Mouse (Mus musculus) thymus, adult 18-20 months (tissue): ENCODE results near the gene Taf3.
A peak's percentile ranks its signal among the peaks of the same experiment; 100 is the strongest.

Experiments used
- DNase-seq, 2 experiments: peaks; one replicate each; pipeline ENCODE4 v3.0.0; 2022; ENCODE audit warnings: mixed read lengths in 2 of 2

Taf3 gene

DNA sequence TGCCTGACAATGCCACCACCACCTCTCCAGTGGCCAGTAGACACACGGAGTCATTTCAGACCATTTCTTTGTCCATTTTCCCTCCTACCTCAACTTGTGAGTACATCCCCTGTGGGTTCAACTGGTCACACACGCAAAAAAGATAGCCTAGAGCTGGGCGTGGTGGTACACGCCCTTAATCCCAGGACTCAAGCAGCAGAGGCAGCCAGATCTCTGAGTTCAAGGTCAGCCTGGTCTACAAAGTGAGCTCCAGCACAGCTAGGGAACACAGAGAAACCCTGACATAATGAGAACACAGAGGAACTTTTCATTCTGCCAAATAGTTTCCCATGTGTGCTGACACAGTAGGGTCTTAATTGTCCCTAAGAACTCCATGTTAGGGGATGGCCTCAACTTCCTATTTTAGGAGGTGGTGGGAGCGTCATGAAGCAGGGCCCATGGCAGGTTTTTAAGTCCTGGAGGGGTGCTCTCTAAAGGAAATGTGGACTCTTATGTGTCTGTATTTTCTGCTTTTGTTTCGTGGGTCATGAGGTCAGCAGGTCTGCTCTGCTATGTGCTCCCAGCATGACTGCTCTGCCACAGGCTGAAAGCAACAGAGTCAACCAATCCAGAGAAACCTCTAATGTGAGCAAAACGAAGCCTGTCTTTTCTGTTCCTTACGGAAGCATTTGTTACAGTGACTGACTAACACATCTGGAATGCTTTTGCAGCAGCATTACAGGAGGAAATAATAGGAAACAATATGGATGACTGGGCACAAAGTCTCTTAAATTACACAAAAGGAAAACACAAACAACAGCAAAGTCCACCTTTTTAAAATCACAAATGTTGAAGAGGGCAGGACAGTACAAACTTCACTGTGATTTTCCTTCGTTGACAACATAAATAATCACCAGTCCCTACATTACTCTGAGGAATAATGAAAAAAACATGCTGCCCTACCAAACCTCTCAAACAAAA is 92.5 kb downstream of the Taf3 start:
- DNase-seq: no peak

DNA sequence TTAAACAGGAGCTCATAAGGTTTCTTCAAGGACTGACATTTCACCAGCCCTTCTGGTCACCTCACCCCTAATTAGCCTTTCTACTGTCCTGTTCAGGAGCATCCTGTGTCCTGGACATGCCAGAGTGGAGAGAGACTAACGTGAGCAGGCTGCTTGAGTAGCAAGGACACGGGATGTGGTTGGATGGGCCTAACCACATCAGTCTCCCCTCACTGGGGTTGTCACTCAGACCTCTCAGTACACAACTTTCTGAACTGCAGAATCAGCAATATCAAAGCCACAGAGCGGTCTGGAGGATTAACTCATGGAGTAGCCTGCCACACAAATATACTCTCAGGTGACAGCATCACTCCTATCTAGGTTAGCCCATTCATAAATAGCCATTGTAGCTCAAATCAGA is 101.7 kb downstream of the Taf3 start:
- no peak for DNase-seq

GRCm38 (mm10) chr2:9945611-9946010 is 102.8 kb downstream of the Taf3 start:
- DNase-seq: no peak

- no peak for DNase-seq
Measured at GRCm38 (mm10) chr2:9943011-9943410, 105.4 kb downstream of the Taf3 start.

GRCm38 (mm10) chr2:9939250-9939649 is 109.1 kb downstream of the Taf3 start:
- DNase-seq: peak in 1 of 2 experiments; percentile 12

- no peak for DNase-seq
Measured at GRCm38 (mm10) chr2:9935965-9936364, 112.4 kb downstream of the Taf3 start.

DNA sequence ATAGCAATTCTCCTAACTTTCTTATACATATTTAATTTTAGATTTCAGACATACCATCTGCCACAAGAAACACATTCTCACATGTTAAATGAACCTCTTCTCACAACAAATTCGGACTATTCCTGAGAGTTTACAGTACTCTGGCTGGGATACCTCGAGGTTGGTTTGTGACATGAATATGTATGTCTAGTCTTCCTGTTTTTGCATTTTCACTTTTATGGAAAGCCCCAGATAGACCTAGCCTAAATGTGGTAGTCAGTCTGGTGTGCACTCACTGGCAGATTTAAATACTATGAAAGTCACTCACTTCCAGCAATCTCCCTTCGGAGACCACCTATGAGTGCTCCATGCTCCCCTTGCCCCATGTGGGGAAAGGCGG is 121.5 kb downstream of the Taf3 start:
- DNase-seq: no peak

GRCm38 (mm10) chr2:9926194-9926904 is 122.0 kb downstream of the Taf3 start:
- no peak for DNase-seq

DNA sequence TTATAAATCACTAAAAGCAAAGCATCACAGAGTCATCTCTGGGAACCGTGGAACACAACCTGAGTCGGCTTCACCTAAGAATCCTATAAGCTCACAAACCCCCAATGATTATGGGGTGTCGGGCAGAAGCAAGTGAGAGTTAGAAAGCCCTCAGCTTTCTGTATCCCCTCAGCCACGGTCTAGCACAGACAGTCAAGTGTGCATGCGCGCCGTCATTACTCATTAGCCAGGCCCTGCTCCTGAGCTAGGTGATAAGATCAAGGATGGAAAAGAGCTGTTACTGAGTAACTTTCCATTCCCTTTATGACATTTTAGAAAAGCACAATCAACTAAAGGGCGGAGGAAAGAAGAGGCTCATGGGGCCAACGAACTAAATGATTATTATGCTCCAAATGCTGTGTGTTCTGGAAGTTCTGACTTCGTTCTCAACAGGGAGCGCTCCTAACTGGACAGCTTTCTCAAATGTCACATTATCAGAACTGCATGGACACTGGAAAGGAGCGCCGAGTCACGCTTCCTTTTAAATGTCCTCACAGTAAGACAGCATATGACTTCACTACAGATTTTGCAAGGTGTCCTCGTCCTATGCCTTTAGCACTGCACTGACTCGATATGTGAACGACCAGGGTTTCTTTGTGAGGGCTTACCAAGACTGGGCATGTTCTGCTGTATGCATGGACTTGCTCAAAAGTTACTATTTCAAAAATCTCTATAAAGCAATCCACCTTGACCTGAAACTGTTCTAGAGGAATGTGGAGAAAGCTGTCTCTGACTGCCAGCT is 129.5 kb downstream of the Taf3 start:
- DNase-seq: no peak

- no peak for DNase-seq
Measured at GRCm38 (mm10) chr2:9917602-9918001, 130.8 kb downstream of the Taf3 start.

- DNase-seq: no peak
Measured at GRCm38 (mm10) chr2:9905995-9906394, 142.4 kb downstream of the Taf3 start.

- no peak for DNase-seq
Measured at GRCm38 (mm10) chr2:9903854-9904560, 144.4 kb downstream of the Taf3 start.

- DNase-seq: no peak
Measured at GRCm38 (mm10) chr2:9897846-9898245, 150.6 kb downstream of the Taf3 start.

- no peak for DNase-seq
Measured at GRCm38 (mm10) chr2:9896097-9896770, 152.2 kb downstream of the Taf3 start.

DNA sequence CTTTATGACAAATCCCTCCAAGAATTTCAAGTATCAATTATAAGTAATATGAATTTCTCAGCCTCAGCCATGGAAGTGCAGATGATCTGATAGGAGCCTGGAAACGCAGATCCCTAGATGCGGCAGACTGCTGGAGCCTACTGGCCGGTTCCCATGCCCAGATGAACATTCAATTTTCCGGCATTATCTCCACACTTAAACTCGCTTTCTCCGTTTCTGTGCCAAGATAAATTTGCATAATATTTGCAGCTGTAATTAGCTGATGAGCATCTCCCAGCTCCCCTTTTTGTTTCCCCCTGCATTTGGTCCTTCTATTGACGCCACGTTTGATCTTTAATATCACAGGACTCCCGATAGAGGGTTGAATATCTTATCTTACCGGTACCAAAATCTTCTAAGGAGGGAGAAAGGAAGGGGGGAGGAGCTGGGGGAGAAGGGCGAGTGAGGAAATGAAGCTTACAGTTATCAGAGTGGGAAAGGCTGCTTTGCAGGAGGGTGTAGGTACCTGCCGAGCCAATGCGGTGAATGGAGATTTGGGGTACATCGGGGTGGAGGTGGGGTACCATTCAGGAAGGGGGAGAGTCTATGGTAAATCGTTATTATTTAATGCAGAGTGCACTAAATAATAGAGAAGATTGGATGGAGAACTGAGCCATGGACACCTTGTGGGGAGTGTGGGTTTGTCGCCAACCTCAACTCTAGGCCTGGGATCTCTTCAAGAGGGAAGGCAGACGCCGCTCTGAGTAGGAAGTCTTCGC is 153.4 kb downstream of the Taf3 start:
- DNase-seq: no peak

DNA sequence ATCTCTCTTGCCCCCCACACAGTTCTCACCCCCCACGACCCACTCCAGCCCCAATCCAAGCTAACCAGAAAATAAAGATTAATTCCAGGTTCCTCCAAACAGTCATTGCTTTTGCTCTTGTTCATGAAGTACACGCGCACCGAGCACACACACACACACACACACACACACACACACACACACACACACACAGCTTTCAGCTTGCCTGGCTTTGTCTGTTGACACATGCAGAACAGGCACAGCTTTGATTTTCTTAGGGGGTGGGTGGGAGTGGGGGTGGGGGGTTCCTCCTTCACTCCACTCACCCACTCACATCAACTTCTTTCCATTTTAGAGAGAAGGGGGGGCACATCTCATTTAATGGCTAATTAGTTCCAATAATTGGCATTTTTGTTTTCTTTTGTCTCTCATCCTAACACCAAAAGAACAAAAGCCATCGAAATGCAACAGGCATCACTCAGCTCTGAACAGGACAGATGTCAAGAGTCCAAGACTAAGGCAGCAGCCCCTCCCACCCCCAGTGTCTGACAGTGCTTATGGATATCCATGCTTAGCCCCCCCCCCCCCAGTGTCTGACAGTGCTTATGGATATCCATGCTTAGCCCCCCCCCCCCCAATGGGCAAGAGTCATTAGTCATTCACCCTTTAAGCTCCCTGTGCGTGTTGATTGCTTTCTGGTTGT is 155.0 kb downstream of the Taf3 start:
- DNase-seq: no peak

DNA sequence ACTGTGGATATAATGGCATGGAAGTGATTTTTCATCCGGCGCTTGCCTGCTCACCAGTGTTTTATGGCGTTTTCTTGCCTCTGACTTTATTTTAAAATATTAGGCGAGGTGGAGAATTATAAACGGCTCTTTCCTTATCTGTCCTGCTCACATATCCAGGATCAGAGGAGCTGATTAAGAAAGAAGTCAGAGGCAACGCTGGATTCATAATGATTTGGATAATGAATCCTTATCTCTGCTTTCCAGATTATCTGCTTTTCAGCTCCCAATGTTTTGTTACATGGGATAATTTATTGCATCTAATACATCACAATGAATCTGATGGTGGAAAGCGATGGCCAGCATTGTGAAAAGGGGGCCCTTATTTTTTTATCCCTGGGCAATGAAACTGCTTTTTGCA is 155.9 kb downstream of the Taf3 start:
- no peak for DNase-seq

DNA sequence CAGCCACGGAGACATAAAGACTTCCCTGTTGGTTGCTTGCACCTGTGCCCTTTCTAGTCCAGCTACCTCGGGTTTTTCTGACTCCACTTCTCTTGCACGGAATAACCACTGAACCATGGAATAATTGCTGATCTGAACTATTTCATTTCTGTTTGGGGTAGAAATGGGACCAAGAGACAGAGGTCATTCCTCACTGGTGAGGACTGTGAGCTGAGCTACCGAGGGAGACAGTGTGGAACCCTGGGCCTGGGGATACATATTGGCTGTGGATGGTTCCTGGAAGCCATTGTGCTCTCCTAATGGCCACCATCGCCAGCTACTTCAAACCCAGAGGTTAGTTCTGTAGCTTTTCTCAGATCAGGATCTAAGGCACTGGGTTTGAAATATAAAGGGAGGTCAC is 157.5 kb downstream of the Taf3 start:
- DNase-seq: no peak

DNA sequence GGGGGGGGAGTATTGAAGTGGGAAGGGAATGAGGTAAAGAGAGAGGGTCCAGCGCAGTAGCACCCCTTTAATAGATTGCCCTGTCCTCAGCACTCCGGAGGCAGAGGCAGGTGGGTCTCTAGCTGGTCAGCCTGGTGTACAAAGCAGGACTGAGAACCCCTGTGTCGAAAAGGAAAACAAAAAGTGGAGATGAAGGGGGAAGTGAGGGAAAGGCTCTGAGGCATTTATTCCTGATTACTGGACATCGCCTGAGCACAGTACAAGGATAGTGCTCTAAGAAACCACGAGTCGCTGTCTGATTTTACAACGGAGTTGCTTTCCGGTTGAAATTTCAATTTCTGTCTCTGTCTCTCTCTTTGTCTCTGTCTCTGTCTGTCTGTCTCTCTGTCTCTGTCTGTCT is 158.1 kb downstream of the Taf3 start:
- no peak for DNase-seq

GRCm38 (mm10) chr2:9889651-9890183 is 158.7 kb downstream of the Taf3 start, which contains the start of gene Gata3:
Gene Gata3, minus strand, starts transcription at chr2:9890034.
- DNase-seq: no peak
